Mouse (Mus musculus): ENCODE measurements at regions not wholly inside any gene's neighbourhood (a gene's known extent, or its start where the extent isn't known, plus 50 kb on each side); places are given as distances from the start of the nearest gene placed in this dataset.

DNA sequence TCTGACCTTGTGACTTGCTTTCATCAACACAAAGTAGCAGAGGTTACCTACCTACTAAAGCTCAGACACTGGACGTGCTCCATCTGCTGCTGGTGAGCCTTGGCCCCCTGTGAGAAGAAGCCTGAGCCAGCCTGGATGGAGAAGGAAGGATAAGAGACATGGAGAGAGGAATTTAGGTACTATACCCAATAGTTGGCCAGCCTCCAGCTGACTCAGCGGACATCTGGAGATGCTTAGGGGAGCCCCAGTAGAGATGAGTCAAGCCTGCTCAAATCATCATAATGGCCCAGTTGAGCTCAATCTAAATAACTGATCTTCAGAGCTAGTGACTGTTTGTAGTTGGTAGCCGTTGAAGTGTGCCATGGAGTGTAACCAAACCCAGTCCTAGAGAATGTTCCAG, 53.7 kb upstream of the Ripply2 start:
- no peak for DNase-seq

DNA sequence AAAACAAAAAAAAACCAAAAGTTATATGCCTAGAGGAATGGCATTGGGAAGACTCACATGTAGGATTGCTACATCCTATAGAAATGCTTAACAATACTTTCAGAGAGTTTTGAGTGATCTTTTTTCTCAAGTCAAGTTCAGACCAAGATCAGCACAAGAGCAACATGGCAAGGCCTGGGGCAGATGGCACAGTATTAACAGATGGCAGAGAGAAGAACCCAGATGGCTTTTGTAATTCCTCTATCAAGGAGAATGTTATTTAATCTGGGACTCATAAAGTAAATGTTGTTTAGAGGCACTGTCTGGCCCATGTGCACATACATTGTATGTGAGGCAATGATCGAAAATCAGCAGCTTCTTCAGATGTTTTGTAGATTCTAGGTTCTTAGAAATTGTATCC, 58.3 kb upstream of the Ripply2 start:
- DNase-seq = no peak

DNA sequence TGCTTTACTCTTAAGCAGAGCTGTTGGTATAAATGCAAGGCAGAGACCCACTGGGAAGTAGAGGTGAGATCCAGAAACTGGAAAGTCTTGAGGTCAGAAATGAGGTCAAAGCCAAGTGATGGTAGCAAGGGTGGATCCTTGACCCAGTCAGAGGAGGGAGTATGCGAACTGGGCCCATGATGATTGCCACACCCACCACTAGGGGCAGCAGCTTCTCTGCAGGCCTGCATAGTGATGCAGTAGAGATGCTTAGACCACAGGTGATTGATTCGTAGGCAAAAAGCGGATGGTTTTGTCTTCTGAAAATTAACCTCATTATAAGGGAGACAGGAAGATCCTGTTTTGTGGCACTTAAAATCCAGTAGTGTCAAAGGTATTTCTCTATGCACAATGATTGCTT, 59.6 kb upstream of the Ripply2 start:
- DNase-seq = no peak

DNA sequence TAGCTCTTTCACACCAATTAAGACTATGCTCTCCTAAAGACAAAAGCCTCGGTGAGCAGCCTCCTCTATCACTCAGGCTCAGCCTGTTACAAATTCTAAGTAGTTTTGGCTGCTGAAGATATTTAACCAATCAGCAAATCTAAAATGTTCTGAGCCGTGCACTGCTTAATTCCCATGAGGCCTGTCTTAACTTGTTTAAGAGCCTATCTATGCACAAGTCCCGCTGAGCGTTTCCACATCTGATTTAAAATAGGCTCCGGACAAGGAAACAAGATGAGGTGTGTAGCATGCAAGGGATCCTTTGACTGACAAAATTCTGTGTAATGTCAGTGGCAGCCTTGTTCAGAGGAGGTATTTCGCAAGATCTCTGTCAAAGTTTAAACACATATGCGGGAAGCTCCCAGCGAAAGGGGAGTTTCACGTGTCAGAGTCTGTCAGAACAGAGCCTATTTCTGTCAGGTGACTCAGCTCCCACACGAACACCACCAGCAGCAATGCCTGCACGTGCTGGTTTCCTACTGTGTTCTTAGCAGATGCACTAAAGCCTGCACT, 63.3 kb upstream of the Ripply2 start:
- peak; percentile 10 for DNase-seq

- DNase-seq = no peak
Measured at GRCm38 (mm10) chr9:86949885-86950284, 65.5 kb upstream of the Ripply2 start.

DNA sequence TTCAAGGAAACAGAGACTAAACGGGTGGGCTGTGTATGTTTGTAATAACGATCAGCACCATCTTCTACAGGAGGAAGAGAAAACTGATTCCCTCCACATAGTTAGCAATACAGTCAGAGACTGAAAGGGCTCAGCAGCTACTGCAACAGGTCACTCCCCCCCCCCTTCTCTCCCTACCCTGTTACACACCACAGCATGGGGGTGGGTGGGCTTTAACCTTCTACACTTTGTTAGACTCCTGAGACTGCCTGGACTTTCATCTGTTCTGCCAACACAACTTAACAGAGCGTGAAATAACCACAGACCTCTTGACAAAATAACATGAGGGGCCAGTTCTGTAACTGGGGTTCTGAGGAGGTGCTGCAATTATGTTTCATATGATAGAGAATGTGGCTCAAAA, 50.7 kb upstream of the Snap91 start:
- no peak for DNase-seq
